Mouse (Mus musculus): Measurements from ENCODE around the gene Cd38. TPM values are rescaled to one million over a fixed set of nuclear protein-coding genes. Genes with fewer than 3 reads are reported as not detected.

Cd38 gene
- polyA plus RNA-seq, 1 experiment from 2014 or later = 17.4 TPM

- H3K4me1 ChIP-seq (ENCODE audit: control insufficient read depth, insufficient read depth, low read length) = peaks cover 7% of the 10 kb centered on the region; the same call in 1 of the 2 replicates
- no peaks in the 10 kb centered on the region for H3K36me3 ChIP-seq (ENCODE audit: control insufficient read depth, insufficient read depth)
- H3K27me3 ChIP-seq (ENCODE audit: control insufficient read depth, insufficient read depth, low read length) = no peaks in the 10 kb centered on the region
- no peak overlapping the region for H3K9ac ChIP-seq (ENCODE audit: low read length)
- ATAC-seq (replicated peaks; ENCODE audit: extremely low read depth, insufficient read depth, low FRiP score) = no peak
- no peaks in the 10 kb centered on the region for H3K9me3 ChIP-seq (replicated peaks; ENCODE audit: control insufficient read depth, low read length)
- H3K4me2 ChIP-seq (ENCODE audit: low read depth, low read length) = no peak overlapping the region
- H3K4me3 ChIP-seq (ENCODE audit: low read length) = no peak overlapping the region
- 52% methylated on average over 2 of the region's 2 CpGs for WGBS
- no peak overlapping the region; the same call in 1 of the 2 replicates for H3K27ac ChIP-seq (ENCODE audit: low read length)
These were observed 3.0 kb upstream of the Cd38 start for GRCm38 (mm10) chr5:43865316-43865715.

GRCm38 (mm10) chr5:43868711-43869600 lies 603 bp downstream of the Cd38 start:
- peak overlapping the region; percentile 62 for H3K4me3 ChIP-seq (ENCODE audit: low read length)

GRCm38 (mm10) chr5:43871845-43872244 lies 3.5 kb downstream of the Cd38 start:
- H3K9ac ChIP-seq (ENCODE audit: low read length) = no peak overlapping the region
- H3K36me3 ChIP-seq (ENCODE audit: control insufficient read depth, insufficient read depth) = no peaks in the 10 kb centered on the region
- 71% methylated on average over 1 of the region's 1 CpGs for WGBS
- no peak overlapping the region for H3K4me2 ChIP-seq (ENCODE audit: low read depth, low read length)
- H3K4me1 ChIP-seq (ENCODE audit: control insufficient read depth, insufficient read depth, low read length) = peaks cover 7% of the 10 kb centered on the region; the same call in 1 of the 2 replicates
- no peaks in the 10 kb centered on the region for H3K27me3 ChIP-seq (ENCODE audit: control insufficient read depth, insufficient read depth, low read length)
- H3K4me3 ChIP-seq (ENCODE audit: low read length) = no peak overlapping the region
- H3K27ac ChIP-seq (ENCODE audit: low read length) = no peak overlapping the region
- no peaks in the 10 kb centered on the region for H3K9me3 ChIP-seq (replicated peaks; ENCODE audit: control insufficient read depth, low read length)
- no peak for ATAC-seq (replicated peaks; ENCODE audit: extremely low read depth, insufficient read depth, low FRiP score)

More at GRCm38 (mm10) chr5:43868711-43869600, 603 bp downstream of the Cd38 start:
- H3K27ac ChIP-seq (ENCODE audit: low read length) = peak overlapping the region; percentile 71
- 2% methylated on average over 28 of the region's 28 CpGs for WGBS
- H3K36me3 ChIP-seq (ENCODE audit: control insufficient read depth, insufficient read depth) = no peaks in the 10 kb centered on the region
- H3K4me2 ChIP-seq (ENCODE audit: low read depth, low read length) = peak overlapping the region; percentile 87
- ATAC-seq (replicated peaks; ENCODE audit: extremely low read depth, insufficient read depth, low FRiP score) = peak; percentile 78
- no peaks in the 10 kb centered on the region for H3K27me3 ChIP-seq (ENCODE audit: control insufficient read depth, insufficient read depth, low read length)
- H3K9me3 ChIP-seq (replicated peaks; ENCODE audit: control insufficient read depth, low read length) = no peaks in the 10 kb centered on the region
- H3K9ac ChIP-seq (ENCODE audit: low read length) = peak overlapping the region; percentile 72
- peaks cover 7% of the 10 kb centered on the region; the same call in 1 of the 2 replicates for H3K4me1 ChIP-seq (ENCODE audit: control insufficient read depth, insufficient read depth, low read length)

GRCm38 (mm10) chr5:43872652-43873051 lies 4.3 kb downstream of the Cd38 start:
- Histone ChIP-seq H3K4me3 (ENCODE audit: low read length) (no peak overlapping the region), H3K27me3 (ENCODE audit: control insufficient read depth, insufficient read depth, low read length) (no peaks in the 10 kb centered on the region), H3K27ac (ENCODE audit: low read length) (no peak overlapping the region), H3K36me3 (ENCODE audit: control insufficient read depth, insufficient read depth) (no peaks in the 10 kb centered on the region), H3K9ac (ENCODE audit: low read length) (no peak overlapping the region), H3K4me1 (ENCODE audit: control insufficient read depth, insufficient read depth, low read length) (peaks cover 7% of the 10 kb centered on the region; the same call in 1 of the 2 replicates), H3K9me3 (replicated peaks; ENCODE audit: control insufficient read depth, low read length) (no peaks in the 10 kb centered on the region), H3K4me2 (ENCODE audit: low read depth, low read length) (no peak overlapping the region)
- no peak for ATAC-seq (replicated peaks; ENCODE audit: extremely low read depth, insufficient read depth, low FRiP score)
- WGBS = 65% methylated on average over 1 of the region's 1 CpGs

- Histone ChIP-seq H3K4me3 (ENCODE audit: low read length) (no peak overlapping the region), H3K9ac (ENCODE audit: low read length) (no peak overlapping the region), H3K27me3 (ENCODE audit: control insufficient read depth, insufficient read depth, low read length) (no peaks in the 10 kb centered on the region), H3K9me3 (replicated peaks; ENCODE audit: control insufficient read depth, low read length) (no peaks in the 10 kb centered on the region), H3K36me3 (ENCODE audit: control insufficient read depth, insufficient read depth) (no peaks in the 10 kb centered on the region), H3K4me2 (ENCODE audit: low read depth, low read length) (no peak overlapping the region), H3K4me1 (ENCODE audit: control insufficient read depth, insufficient read depth, low read length) (no peaks in the 10 kb centered on the region), H3K27ac (ENCODE audit: low read length) (no peak overlapping the region)
- no peak for ATAC-seq (replicated peaks; ENCODE audit: extremely low read depth, insufficient read depth, low FRiP score)
- 74% methylated on average over 3 of the region's 3 CpGs for WGBS
These were observed 13.7 kb downstream of the Cd38 start for GRCm38 (mm10) chr5:43882034-43882433.

- Histone ChIP-seq H3K9ac (ENCODE audit: low read length) (no peak overlapping the region), H3K9me3 (replicated peaks; ENCODE audit: control insufficient read depth, low read length) (no peaks in the 10 kb centered on the region), H3K4me1 (ENCODE audit: control insufficient read depth, insufficient read depth, low read length) (no peaks in the 10 kb centered on the region), H3K4me3 (ENCODE audit: low read length) (no peak overlapping the region), H3K4me2 (ENCODE audit: low read depth, low read length) (no peak overlapping the region), H3K36me3 (ENCODE audit: control insufficient read depth, insufficient read depth) (no peaks in the 10 kb centered on the region), H3K27me3 (ENCODE audit: control insufficient read depth, insufficient read depth, low read length) (no peaks in the 10 kb centered on the region), H3K27ac (ENCODE audit: low read length) (no peak overlapping the region)
- WGBS = 28% methylated on average over 3 of the region's 3 CpGs
- ATAC-seq (replicated peaks; ENCODE audit: extremely low read depth, insufficient read depth, low FRiP score) = no peak
These were observed 16.9 kb downstream of the Cd38 start for GRCm38 (mm10) chr5:43885060-43885820.

GRCm38 (mm10) chr5:43892386-43892785 lies 24.0 kb downstream of the Cd38 start:
- no peak overlapping the region for H3K4me3 ChIP-seq (ENCODE audit: low read length)
- H3K27me3 ChIP-seq (ENCODE audit: control insufficient read depth, insufficient read depth, low read length) = no peaks in the 10 kb centered on the region
- no peaks in the 10 kb centered on the region for H3K36me3 ChIP-seq (ENCODE audit: control insufficient read depth, insufficient read depth)
- no peak overlapping the region for H3K9ac ChIP-seq (ENCODE audit: low read length)
- WGBS = 30% methylated on average over 1 of the region's 1 CpGs
- no peaks in the 10 kb centered on the region for H3K4me1 ChIP-seq (ENCODE audit: control insufficient read depth, insufficient read depth, low read length)
- ATAC-seq (replicated peaks; ENCODE audit: extremely low read depth, insufficient read depth, low FRiP score) = no peak
- H3K9me3 ChIP-seq (replicated peaks; ENCODE audit: control insufficient read depth, low read length) = no peaks in the 10 kb centered on the region
- H3K4me2 ChIP-seq (ENCODE audit: low read depth, low read length) = no peak overlapping the region
- H3K27ac ChIP-seq (ENCODE audit: low read length) = no peak overlapping the region

GRCm38 (mm10) chr5:43894113-43894512 lies 25.8 kb downstream of the Cd38 start:
- Histone ChIP-seq H3K4me3 (ENCODE audit: low read length) (no peak overlapping the region), H3K36me3 (ENCODE audit: control insufficient read depth, insufficient read depth) (no peaks in the 10 kb centered on the region), H3K4me1 (ENCODE audit: control insufficient read depth, insufficient read depth, low read length) (no peaks in the 10 kb centered on the region), H3K9me3 (replicated peaks; ENCODE audit: control insufficient read depth, low read length) (no peaks in the 10 kb centered on the region), H3K27me3 (ENCODE audit: control insufficient read depth, insufficient read depth, low read length) (no peaks in the 10 kb centered on the region), H3K4me2 (ENCODE audit: low read depth, low read length) (no peak overlapping the region), H3K27ac (ENCODE audit: low read length) (no peak overlapping the region), H3K9ac (ENCODE audit: low read length) (no peak overlapping the region)
- ATAC-seq (replicated peaks; ENCODE audit: extremely low read depth, insufficient read depth, low FRiP score) = no peak
- WGBS = 60% methylated on average over 2 of the region's 2 CpGs

GRCm38 (mm10) chr5:43895931-43896330 lies 27.6 kb downstream of the Cd38 start:
- H3K27me3 ChIP-seq (ENCODE audit: control insufficient read depth, insufficient read depth, low read length) = no peaks in the 10 kb centered on the region
- no peak overlapping the region for H3K4me3 ChIP-seq (ENCODE audit: low read length)
- H3K9me3 ChIP-seq (replicated peaks; ENCODE audit: control insufficient read depth, low read length) = no peaks in the 10 kb centered on the region
- no peak overlapping the region for H3K9ac ChIP-seq (ENCODE audit: low read length)
- no peak overlapping the region for H3K4me2 ChIP-seq (ENCODE audit: low read depth, low read length)
- ATAC-seq (replicated peaks; ENCODE audit: extremely low read depth, insufficient read depth, low FRiP score) = no peak
- no peak overlapping the region for H3K27ac ChIP-seq (ENCODE audit: low read length)
- H3K4me1 ChIP-seq (ENCODE audit: control insufficient read depth, insufficient read depth, low read length) = no peaks in the 10 kb centered on the region
- WGBS = 71% methylated on average over 3 of the region's 3 CpGs
- no peaks in the 10 kb centered on the region for H3K36me3 ChIP-seq (ENCODE audit: control insufficient read depth, insufficient read depth)
